Mouse (Mus musculus) layer of hippocampus, adult 11-12 months (tissue): ENCODE results near the gene Ccng2.

Source experiments
- DNase-seq: peaks from one replicate; pipeline ENCODE4 v3.0.0; 2022; ENCODE audit warnings: low spot score

The Ccng2 gene

DNA sequence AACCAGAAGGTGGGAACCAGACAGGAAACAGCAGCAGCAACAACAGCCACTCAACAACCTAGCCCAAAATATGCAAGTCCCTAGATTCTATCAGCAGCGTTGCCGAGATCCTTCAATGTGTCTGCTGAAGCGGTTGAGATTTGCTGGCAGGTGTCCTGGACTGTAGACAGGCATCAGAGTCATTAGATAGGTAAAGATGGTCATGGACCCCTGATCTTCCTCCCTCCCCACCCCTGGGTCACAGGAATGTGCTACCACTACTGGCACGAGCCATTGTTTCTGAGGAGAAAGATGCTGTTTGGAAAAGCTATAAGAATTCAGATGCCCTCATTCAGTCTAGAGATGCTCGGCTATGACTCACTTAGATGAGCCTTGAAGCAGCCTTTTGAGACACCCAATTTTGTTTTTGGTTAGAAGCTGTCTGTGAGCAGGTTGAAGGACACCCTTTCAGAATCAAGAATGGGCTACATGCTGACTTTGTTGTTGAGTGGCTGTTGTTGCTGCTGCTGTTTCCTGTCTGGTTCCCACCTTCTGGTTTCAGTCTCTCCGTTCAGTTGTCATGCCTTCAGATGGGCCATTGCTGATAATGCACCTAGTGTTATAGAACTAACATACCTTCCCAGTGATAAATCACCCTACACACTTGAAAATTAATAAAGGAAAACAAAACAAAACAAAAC is 3.5 kb upstream of the Ccng2 start:
- no peak for DNase-seq

DNA sequence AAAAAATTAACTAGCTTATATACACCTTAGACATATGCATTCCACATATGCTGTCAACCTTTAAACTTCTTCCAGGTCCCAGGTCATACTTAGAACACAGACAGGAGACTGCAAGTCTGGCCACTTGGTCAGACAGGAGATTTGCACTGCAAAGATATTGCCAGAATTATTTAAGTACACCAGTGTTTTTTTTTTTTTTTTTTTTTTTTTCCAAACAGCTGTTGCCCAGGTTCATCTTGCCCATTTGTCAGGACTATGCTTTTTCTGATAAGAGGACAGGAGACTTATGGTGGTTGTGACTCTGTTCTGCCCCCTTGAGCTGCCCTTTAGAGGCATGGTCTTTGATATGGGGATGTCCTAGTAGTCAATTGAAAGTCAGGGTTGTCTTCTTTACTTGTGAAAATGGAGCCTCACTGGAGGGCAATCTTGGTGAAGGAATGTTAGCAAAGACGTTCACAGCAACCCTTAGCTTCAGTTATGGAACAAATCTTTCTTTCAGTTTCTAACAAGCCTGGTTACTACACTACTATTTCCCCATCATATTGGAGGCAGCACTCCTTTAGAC is 2.8 kb upstream of the Ccng2 start:
- no peak for DNase-seq

DNA sequence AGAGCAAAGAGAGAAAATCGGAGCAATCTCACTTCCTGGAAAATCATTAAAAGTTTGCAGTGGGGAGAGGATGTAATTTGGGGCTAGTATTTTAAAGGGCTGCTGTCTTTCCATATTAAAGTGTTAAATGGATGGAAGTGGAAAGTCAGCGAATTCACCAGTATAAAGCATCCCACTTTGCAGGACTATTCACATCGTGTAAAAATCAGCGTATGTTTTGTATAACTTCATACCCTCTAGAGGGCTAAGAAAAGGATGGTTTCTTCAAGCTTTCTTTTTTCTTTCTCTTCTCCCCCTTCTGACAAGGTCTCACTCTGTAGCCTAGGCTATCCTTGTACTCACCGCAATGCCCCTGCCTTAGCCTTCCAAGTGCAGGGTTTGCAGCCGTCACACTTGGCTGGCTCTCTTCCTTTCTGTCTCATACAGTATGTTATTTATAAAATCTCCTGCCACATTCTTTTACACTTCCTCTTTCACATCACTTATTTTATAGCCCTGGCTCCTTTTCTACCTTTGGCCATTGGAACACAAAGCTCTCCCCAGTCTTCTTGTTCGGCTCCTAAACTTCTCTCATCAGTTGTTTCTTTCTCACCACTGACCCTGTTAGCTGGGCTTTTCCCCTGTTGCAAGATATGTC is 1.8 kb upstream of the Ccng2 start:
- DNase-seq: peak; percentile 28

DNA sequence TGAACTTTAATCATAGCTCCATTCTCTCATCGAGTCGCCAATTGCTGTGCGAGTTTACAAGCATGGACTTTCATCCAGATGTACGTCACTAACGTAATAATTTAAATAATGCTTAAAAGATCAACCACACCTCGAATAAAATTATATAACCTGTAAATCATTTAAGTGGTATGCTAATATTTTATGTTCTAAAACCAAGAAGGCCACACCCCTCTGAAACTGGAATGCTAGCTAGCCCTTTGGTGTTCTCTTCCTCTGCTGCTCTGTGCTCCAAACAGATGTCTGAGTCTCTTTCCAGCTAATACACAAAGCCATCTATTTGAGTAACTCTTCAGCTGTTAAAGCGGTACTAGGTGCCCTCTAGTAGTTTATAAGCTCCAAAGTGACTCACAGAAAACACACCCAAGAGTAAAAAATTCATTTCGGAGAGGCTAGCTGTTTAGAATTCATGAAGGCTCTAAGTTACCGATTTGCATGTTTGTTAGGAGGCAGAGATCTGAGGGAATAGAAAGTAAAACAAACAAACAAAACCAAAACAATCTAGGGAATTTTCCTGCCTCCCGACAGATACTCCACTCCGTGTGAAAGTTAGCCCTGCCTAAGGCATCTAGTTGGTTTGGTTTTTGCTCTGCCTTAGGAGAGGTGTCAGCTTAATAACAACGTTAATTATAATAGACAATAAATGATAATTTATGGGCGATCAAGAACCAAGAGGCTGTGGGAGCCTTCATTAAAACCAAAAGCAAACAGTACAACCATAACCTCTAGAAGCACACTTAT is 1.1 kb upstream of the Ccng2 start:
- no peak for DNase-seq

DNA sequence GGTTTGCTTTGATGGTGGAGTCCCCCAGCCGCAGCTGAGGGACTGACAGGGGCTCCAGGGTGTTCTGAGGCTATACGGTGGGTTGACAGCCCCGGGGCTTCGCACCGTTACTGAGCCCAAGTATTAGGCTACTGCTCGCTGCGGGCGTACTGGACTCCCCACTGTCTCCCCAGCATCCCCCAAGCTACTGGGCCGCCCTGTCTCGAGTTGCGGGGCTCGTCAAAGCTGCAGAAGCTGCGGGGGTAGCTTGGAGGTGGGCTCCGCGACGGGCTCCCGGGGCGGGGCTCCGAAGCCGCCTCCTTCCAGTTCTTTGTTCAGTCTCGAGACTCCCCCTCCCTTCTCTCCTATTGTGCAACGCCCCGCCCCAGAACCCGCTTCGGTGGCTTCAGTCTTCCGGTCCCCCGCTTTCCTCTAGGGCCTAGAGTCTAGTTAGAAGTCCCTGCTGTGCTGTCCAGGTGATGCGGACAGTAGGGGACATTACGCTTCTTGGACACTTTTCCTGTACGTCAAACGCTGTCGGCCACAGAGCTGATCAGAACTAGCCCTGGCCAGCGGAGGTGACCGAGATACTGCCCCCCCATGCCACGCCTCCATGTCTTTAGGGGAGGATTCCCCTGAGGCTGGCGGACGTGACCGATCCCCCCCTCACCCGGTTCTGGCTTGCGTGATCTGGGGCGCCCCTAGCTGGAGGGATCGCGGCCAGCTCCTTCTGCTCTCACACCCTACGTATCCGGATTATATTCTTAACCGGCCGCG is 972 bp downstream of the Ccng2 start:
- DNase-seq: peak; percentile 76

- no peak for DNase-seq
Observed at GRCm38 (mm10) chr5:93270095-93270494, 3.0 kb downstream of the Ccng2 start.

DNA sequence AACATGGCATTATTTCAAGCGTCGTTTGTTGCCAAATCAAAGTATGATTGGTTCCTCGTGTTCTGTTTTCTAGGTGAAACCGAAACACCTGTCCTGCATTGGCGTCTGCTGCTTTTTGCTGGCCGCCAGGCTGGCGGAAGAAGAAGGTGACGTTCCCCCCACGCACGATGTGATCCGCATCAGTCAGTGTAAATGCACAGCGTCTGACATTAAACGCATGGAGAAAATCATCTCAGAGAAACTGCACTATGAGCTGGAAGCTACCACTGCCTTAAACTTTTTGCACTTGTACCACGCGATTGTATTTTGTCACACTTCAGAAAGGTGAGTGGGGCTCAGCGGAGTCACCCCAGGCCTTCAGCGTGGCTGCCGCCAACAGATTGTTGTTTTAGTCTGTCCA is 3.7 kb downstream of the Ccng2 start:
- DNase-seq: no peak

- no peak for DNase-seq
Observed at GRCm38 (mm10) chr5:93282446-93283107, 15.5 kb downstream of the Ccng2 start.

DNA sequence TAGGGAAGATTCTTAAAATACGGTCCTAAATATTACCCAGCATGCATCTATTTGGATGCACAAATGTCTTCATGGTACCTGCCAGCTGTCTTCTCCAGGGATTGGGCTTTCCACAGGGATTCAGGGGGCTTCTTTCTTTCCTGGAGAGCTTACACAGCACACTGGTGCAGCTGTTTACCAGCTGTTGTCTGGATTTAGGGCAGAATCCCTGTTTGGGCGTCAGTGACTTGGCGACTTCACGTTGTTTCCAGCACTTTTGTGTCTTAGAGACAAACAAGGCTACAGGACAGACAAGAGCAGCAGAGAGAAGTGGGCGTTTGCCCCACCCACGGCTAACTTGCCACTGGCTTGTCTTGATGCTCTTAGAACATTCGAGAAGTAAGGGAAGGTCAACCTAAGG is 16.1 kb downstream of the Ccng2 start:
- DNase-seq: no peak

DNA sequence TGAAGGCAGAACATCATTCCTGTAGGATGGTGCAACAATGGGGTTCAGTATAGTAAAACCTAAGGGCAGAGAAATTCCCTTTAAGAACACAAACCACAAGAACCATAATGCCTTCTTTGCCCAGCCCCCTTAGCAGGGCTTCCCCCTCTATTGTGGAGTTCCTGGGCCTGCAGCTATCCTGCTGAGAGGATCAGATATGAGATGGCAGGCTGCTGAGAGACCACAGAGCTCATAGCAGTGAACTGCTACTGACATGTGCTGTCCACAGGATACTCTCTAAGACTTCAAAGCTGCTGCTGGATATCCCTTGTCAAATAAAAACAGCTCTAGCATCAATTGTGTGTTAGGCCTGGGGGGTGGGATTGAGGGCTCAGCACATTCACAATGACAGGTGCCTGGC is 21.5 kb downstream of the Ccng2 start:
- no peak for DNase-seq

GRCm38 (mm10) chr5:93290282-93290681 is 23.2 kb downstream of the Ccng2 start:
- no peak for DNase-seq

- no peak for DNase-seq
Observed at GRCm38 (mm10) chr5:93296341-93296746, 29.3 kb downstream of the Ccng2 start.

DNA sequence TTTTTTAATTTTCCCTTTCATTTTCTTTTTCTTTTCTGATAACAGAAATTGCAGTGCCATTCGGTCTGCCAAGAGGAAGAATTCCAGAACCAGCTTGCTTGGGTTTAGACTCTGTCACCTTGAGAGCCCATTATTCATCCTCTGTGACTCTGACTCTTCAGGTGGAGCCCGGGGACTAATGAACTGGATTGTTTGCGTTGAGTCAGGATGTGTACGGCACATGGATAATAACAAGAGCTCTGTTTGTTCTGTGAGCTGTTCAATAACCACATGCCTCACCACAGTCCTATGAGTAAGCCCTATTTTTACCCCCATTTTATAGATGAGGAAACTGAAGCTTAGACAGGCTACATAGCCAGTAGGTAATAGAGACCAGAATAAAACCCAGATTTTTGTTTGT is 29.7 kb downstream of the Ccng2 start:
- no peak for DNase-seq

GRCm38 (mm10) chr5:93297311-93297710 is 30.3 kb downstream of the Ccng2 start:
- DNase-seq: no peak

DNA sequence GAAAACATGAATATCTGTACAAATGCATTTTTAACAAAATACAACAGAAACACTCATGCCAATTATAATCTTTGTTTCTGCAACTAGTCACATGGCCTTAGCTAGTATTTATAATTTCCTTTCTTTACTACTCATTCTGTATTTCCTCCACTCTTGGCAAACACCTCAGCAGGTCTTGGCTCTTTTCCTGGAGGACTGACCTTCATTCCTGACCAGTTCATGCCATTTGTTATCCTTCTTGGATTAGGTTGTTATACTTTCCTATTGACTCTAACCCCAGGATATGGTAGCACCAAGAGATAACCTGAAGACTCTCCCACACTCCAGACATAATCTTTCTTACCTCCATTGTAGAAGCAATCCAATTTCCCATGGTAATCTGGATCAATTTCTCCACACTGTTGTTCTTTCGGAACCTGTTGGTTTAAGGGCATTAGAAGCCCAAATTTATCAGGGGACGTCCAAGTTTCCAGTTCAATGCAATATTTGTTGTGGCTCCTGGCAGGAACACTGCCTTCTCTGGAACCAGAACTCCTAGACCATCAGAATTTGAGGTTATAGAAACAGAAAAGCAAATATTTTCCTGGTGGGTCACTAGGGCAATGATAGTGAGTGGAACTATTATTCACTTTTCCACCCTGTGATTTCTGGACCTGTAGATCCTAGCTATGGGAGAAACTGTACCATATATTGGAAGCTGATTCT is 38.2 kb downstream of the Ccng2 start:
- no peak for DNase-seq

- no peak for DNase-seq
Observed at GRCm38 (mm10) chr5:93308909-93309308, 41.9 kb downstream of the Ccng2 start.

DNA sequence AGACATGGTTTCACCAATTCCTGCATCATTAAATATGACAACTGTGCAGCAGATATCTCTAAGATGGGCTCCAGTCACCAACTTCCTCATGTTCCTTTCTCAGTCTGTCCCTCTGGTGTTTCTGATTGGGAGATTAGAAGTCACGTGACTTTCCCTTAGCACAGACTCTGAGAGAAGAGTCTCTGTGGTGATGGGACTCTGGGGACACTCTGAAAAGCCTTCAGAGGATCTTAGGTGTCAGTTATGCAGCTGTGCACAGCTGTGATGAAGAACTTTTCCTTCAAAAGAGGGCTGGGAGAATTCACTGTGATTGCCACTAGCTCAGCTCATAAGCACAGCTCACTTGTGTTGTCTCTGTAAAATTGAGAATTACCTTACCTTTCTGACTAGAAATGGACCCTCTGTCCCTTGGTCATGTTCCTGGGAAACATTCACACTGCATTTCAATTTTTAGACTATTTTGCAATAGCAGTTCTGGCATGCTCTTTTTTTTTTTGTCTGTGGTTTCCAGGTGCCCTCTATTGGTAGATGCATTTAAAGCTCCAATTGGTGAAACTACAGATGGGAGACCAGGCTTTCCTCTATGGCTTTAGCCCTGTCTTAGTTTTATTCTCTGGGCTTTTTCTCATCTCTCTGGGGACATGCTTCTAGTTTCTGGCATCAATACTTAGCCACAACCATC is 56.4 kb downstream of the Ccng2 start:
- DNase-seq: peak; percentile 8
